Mouse (Mus musculus) heart, embryonic 14.5 days (tissue): ENCODE measurements around the gene Tcf20. TPM values are rescaled to one million over a fixed set of nuclear protein-coding genes. Genes with fewer than 3 reads are reported as not detected.

Experiments
- ATAC-seq: fragments of 200-750 bp; cut with Nextera tagmentation; 2 replicates; pipeline ENCODE4 v1.8.0; 2017; ENCODE audit warnings: low read depth, moderate TSS enrichment; ENCODE audit not compliant: insufficient number of reproducible peaks, insufficient read depth, low FRiP score
- H3K27ac ChIP-seq, 2 experiments: fragments of 200-500 bp in 1 of 2; fragments of 300-500 bp in 1 of 2; sonication (generic) in 1 of 2; replicated peaks in 1 of 2; 2 replicates each; pipeline ENCODE4 v1.5.1; 2012 to 2014; ENCODE audit warnings: low read depth in 2 of 2, low read length in 2 of 2, control low read depth in 1 of 2, mild to moderate bottlenecking in 1 of 2, mixed read lengths in 1 of 2; ENCODE audit not compliant: control insufficient read depth in 1 of 2, insufficient read depth in 1 of 2
- H3K27me3 ChIP-seq: fragments of 300-500 bp; sonication (generic); 2 replicates; pipeline ENCODE4 v1.6.1; 2014; ENCODE audit warnings: mild to moderate bottlenecking, low read length, control low read depth; ENCODE audit not compliant: control insufficient read depth, insufficient read depth
- H3K36me3 ChIP-seq: fragments of 300-500 bp; sonication (generic); 2 replicates; pipeline ENCODE4 v1.6.1; 2014; ENCODE audit warnings: mild to moderate bottlenecking, control low read depth, low read length, mixed read lengths; ENCODE audit not compliant: control insufficient read depth, insufficient read depth
- H3K4me1 ChIP-seq, 2 experiments: fragments of 200-500 bp in 1 of 2; fragments of 300-500 bp in 1 of 2; sonication (generic) in 1 of 2; 2 replicates each; pipeline ENCODE4 v1.6.1; 2012 to 2014; ENCODE audit warnings: low read length in 2 of 2, control low read depth in 1 of 2, mixed read lengths in 1 of 2; ENCODE audit not compliant: control insufficient read depth in 2 of 2, insufficient read depth in 2 of 2
- H3K4me2 ChIP-seq: fragments of 300-500 bp; sonication (generic); 2 replicates; pipeline ENCODE4 v1.6.1; 2014; ENCODE audit warnings: mild to moderate bottlenecking, low read length
- H3K4me3 ChIP-seq, 2 experiments: fragments of 200-500 bp in 1 of 2; fragments of 300-500 bp in 1 of 2; sonication (generic) in 1 of 2; 2 replicates each; pipeline ENCODE4 v1.5.1; 2012 to 2014; ENCODE audit warnings: low read length in 2 of 2, mild to moderate bottlenecking in 2 of 2, control low read depth in 1 of 2, low read depth in 1 of 2, moderate library complexity in 1 of 2; ENCODE audit not compliant: control insufficient read depth in 1 of 2, insufficient read depth in 1 of 2
- H3K9ac ChIP-seq: fragments of 300-500 bp; sonication (generic); 2 replicates; pipeline ENCODE4 v1.6.1; 2014; ENCODE audit warnings: mild to moderate bottlenecking, low read length
- H3K9me3 ChIP-seq: fragments of 300-500 bp; sonication (generic); 2 replicates; pipeline ENCODE4 v1.6.1; 2016; ENCODE audit warnings: low read length, control low read depth; ENCODE audit not compliant: control insufficient read depth
- WGBS: fragments of 180-500 bp; shearing (Covaris S2); extraction: QIAGEN DNeasy Blood & Tissue Kit; methylation state at CpG from one replicate; pipeline ENCODE4 v1.1.7; 2014; 5-methylcytosine and 5-hydroxymethylcytosine counted together
- polyA plus RNA-seq: library from polyadenylated mRNA; unstranded; fragments of >200 nt; fragmentation: Nextera tagmentation; extraction: Ambion mirVana; gene quantifications from 2 replicates; pipeline ENCODE4 v1.2.1, GENCODE M21; 2014

Tcf20 gene
- polyA plus RNA-seq, 1 experiment from 2014 or later, result 7.2 TPM

DNA sequence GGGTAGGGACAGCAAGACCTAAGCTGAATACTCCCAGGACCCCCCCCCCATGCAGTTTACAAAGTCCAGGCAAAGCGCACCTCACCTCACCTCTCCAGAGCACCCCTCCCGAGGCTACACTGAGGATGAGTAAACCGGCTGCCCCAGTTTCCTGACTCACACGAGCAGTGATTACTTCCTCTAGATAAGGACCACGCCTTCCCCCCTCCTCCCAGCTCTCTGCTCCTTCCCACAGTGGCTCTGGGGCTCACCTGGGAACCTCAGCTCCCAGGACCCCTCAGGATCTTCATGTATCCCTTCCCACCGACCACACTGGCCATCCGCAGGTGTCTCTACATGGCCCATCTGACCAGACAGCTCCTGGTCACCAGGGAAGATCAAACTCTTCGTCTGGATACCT, 58.8 kb downstream of the Tcf20 start:
- Histone ChIP-seq H3K4me2 (no peak overlapping the region), H3K27me3 (peaks cover 35% of the 10 kb centered on the region), H3K4me1 (peaks cover 39 to 51% of the 10 kb centered on the region in 2 experiments), H3K9me3 (no peaks in the 10 kb centered on the region), H3K4me3 (no peak overlapping the region), H3K27ac (no peak overlapping the region), H3K36me3 (no peaks in the 10 kb centered on the region), H3K9ac (no peak overlapping the region)
- WGBS, result 45% methylated on average over 8 of the region's 8 CpGs
- ATAC-seq, result no peak

DNA sequence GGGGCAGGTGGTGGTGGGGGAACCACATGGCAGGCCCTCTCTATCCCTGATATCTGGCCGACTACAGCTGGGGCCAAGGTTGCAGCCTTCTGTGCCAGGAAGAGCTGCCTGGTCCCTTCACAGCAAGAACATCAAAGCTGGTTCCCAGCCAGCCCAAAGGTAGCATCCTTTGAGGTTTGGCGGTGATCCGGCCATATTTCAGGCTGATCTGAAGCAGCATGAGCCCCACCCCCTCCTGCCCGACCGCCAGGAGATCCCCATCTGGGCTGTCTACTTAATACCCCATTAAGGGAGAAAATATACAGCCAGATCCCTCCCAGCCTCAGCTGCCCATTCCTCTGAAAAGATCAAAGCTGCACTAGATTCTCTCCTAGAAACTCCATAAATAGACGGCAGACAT, 59.6 kb downstream of the Tcf20 start:
- no peak overlapping the region for H3K4me2 ChIP-seq
- WGBS, result 24% methylated on average over 6 of the region's 6 CpGs

DNA sequence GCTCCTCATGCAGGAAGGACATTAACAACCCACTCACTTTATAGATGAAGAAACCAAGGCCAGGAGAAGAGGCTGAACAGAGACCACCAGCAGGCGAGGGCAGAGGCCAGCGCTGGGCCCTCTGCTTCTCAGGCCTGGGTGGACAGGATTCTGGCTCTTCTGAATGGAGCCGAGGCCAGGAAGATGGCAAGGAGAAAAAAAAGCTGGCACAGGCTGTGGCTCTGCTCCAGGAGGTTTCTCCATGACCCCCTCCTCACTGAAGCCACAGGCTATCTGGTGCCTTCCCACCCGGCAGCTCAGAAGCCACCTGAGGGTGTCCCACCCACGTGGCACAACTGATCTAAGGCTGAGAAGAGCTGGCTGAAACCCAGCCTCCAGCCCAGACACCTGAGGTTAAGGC, 60.6 kb downstream of the Tcf20 start:
- H3K4me1 ChIP-seq, result peaks cover 45 to 55% of the 10 kb centered on the region in 2 experiments
- no peak for ATAC-seq
- no peaks in the 10 kb centered on the region for H3K36me3 ChIP-seq
- peaks cover 35% of the 10 kb centered on the region for H3K27me3 ChIP-seq
- no peak overlapping the region for H3K4me3 ChIP-seq
- H3K27ac ChIP-seq, result no peak overlapping the region
- H3K9me3 ChIP-seq, result no peaks in the 10 kb centered on the region
- H3K4me2 ChIP-seq, result no peak overlapping the region
- no peak overlapping the region for H3K9ac ChIP-seq
- WGBS, result 70% methylated on average over 5 of the region's 5 CpGs

More for the DNA sequence above, 59.6 kb downstream of the Tcf20 start:
- H3K36me3 ChIP-seq, result no peaks in the 10 kb centered on the region
- no peak overlapping the region for H3K4me3 ChIP-seq
- H3K27me3 ChIP-seq, result peaks cover 35% of the 10 kb centered on the region
- no peak overlapping the region for H3K27ac ChIP-seq
- no peak for ATAC-seq
- no peak overlapping the region for H3K9ac ChIP-seq
- H3K4me1 ChIP-seq, result peaks cover 43 to 51% of the 10 kb centered on the region in 2 experiments
- H3K9me3 ChIP-seq, result no peaks in the 10 kb centered on the region

DNA sequence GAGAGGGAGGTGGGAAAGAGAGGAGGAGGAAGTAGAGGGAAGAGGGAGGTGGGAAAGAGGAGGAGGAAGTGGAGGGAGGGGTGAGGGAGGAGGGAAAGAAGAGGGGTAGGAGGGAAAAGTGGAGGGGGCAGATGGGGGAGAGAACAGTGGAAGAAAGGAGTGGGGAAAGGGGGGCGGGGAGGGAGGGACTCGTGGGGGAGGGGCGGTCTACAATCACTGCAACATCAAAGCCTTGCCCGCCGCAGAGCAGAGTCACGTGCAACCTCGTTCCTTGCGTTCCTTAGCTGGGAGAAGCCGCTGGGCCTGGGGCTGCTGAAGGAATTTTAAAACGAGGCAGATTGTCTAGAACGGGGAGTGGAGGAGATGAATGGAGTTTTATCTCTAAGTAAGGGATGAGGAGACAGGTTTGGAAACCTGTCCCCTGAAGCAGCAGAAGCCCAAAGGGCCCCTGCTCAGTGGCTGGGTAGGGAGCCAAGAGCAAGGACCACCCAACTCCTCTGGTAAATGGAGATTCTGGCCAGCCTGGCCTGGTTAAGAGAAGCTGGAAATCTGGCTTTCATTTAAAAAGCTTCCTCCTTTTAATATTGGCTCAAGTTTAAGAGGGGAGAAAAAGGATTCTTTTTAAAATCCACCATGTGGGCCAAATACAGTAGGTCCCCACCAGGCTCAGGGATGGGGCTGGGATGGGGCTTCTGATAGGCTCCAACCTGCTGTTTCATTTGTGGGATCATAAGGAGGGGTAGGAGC, 62.8 kb downstream of the Tcf20 start:
- Histone ChIP-seq H3K4me1 (peaks cover 53 to 68% of the 10 kb centered on the region in 2 experiments), H3K9me3 (no peaks in the 10 kb centered on the region), H3K36me3 (no peaks in the 10 kb centered on the region), H3K27ac (no peak overlapping the region), H3K27me3 (peaks cover 32% of the 10 kb centered on the region), H3K4me3 (no peak overlapping the region), H3K9ac (no peak overlapping the region), H3K4me2 (no peak overlapping the region)
- 2% methylated on average over 9 of the region's 11 CpGs for WGBS
- ATAC-seq, result no peak

DNA sequence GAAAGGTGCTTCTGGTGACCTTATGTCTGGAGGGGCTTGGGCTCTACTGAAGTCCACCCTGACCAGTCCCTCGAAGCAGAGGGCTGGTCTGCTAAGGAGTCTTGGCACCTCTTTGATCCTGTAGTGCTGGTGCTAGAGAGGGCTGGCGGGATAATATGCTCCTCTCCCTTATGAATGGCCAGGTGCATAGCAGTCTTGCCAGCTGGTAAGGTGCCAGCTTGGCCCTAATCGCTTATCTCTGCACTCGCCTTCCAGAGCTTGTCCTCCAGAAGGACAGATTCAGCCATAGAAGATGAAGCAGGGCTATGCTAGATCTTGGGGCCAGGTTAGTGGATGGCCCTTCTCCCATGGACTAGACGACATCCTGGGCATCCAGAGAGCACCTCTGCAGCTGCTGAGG, 64.1 kb downstream of the Tcf20 start:
- Histone ChIP-seq H3K4me3 (no peak overlapping the region), H3K4me1 (peaks cover 47 to 59% of the 10 kb centered on the region in 2 experiments), H3K36me3 (no peaks in the 10 kb centered on the region), H3K4me2 (no peak overlapping the region), H3K9ac (no peak overlapping the region), H3K27ac (no peak overlapping the region), H3K27me3 (peaks cover 30% of the 10 kb centered on the region), H3K9me3 (no peaks in the 10 kb centered on the region)
- 27% methylated on average over 5 of the region's 5 CpGs for WGBS
- ATAC-seq, result no peak

DNA sequence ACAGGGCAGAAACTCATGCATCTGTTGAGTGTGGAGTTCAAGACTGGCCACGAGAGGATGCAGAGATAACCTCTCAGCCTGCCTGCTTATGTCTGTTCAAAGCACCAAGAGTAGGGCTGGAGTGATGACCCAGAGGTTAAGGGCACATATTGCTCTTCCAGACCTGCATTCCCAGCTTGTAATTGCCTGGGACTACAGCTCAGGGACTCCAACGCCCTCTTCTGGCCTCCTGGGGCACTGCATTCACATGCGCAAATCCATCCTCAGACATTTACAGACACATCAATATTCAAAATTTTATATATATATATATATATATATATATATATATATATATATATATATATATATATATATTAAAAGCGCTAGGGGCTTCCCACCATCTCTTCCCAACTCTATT, 64.9 kb downstream of the Tcf20 start:
- H3K27me3 ChIP-seq, result peaks cover 26% of the 10 kb centered on the region
- H3K36me3 ChIP-seq, result no peaks in the 10 kb centered on the region
- H3K4me2 ChIP-seq, result peak overlapping the region; percentile 55
- no peak for ATAC-seq
- peak overlapping the region in 1 of 2 experiments; percentile 11; a peak in 2 of 4 replicates for H3K4me3 ChIP-seq
- 51% methylated on average over 4 of the region's 4 CpGs for WGBS
- peaks cover 43 to 55% of the 10 kb centered on the region in 2 experiments for H3K4me1 ChIP-seq
- H3K9ac ChIP-seq, result 0 out of 2 replicates have a peak overlapping the region, but pooled peaks have one; percentile 27
- H3K9me3 ChIP-seq, result no peaks in the 10 kb centered on the region
- peak overlapping the region; percentile 36 to 73 for H3K27ac ChIP-seq

DNA sequence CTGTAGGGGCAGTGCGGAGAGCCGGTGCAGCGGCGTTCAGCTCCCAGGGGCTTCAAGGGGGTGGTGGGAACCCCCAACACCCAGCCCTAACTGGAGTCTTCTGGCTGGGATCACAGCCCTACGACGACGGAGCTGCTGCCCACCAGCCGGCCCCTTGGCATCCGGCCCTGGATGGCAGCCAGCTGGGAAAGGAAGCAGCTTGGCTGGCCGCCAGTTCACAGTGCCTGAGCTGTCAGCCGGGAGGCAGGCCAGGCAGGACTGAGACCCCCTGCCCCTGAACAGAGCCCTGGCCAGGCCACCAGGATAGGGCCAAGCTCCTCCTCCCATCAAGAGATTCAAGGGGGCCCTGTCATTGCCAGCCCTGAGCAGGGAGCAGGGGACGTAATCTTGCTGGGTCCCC, 65.6 kb downstream of the Tcf20 start:
- H3K4me2 ChIP-seq, result peak overlapping the region; percentile 55
- H3K27ac ChIP-seq, result peak overlapping the region; percentile 36 to 73; a peak in 3 of 4 replicates
- 12% methylated on average over 12 of the region's 12 CpGs for WGBS
- no peaks in the 10 kb centered on the region for H3K36me3 ChIP-seq
- no peaks in the 10 kb centered on the region for H3K9me3 ChIP-seq
- H3K4me1 ChIP-seq, result peaks cover 45 to 60% of the 10 kb centered on the region in 2 experiments
- ATAC-seq, result peak; percentile 85
- H3K4me3 ChIP-seq, result peak overlapping the region in 1 of 2 experiments; percentile 11; a peak in 1 of 4 replicates
- H3K27me3 ChIP-seq, result peaks cover 20% of the 10 kb centered on the region
- H3K9ac ChIP-seq, result no peak overlapping the region
